Mouse (Mus musculus): Measurements from ENCODE around the gene Sncg. TPM values are rescaled to one million over a fixed set of nuclear protein-coding genes. Genes with fewer than 3 reads are reported as not detected.

Gene Sncg
- polyA plus RNA-seq, 1 experiment from 2014 or later: 1.8 TPM

GRCm38 (mm10) chr14:34354456-34354855, 20.1 kb downstream of the Sncg start:
- no peak for ATAC-seq (ENCODE audit: insufficient number of reproducible peaks, insufficient read depth, low FRiP score, low TSS enrichment, low read depth)

GRCm38 (mm10) chr14:34353326-34353725, 21.3 kb downstream of the Sncg start:
- H3K27me3 ChIP-seq: no peaks in the 10 kb centered on the region
- WGBS: 87% methylated on average over 3 of the region's 3 CpGs
- no peaks in the 10 kb centered on the region for H3K9me3 ChIP-seq
- H3K9ac ChIP-seq: no peak overlapping the region
- H3K4me3 ChIP-seq: no peak overlapping the region
- H3K36me3 ChIP-seq: no peaks in the 10 kb centered on the region
- H3K4me2 ChIP-seq: no peak overlapping the region
- no peaks in the 10 kb centered on the region for H3K4me1 ChIP-seq
- no peak overlapping the region for H3K27ac ChIP-seq
- no peak for ATAC-seq (ENCODE audit: insufficient number of reproducible peaks, insufficient read depth, low FRiP score, low TSS enrichment, low read depth)

More at GRCm38 (mm10) chr14:34354456-34354855, 20.1 kb downstream of the Sncg start:
- H3K4me1 ChIP-seq: no peaks in the 10 kb centered on the region
- no peak overlapping the region for H3K27ac ChIP-seq
- no peak overlapping the region for H3K9ac ChIP-seq
- no peaks in the 10 kb centered on the region for H3K27me3 ChIP-seq
- H3K9me3 ChIP-seq: no peaks in the 10 kb centered on the region
- H3K4me3 ChIP-seq: no peak overlapping the region
- no peaks in the 10 kb centered on the region for H3K36me3 ChIP-seq
- 88% methylated on average over 4 of the region's 4 CpGs for WGBS
- no peak overlapping the region for H3K4me2 ChIP-seq

- WGBS: 67% methylated on average over 6 of the region's 6 CpGs
- Histone ChIP-seq H3K9ac (no peak overlapping the region), H3K36me3 (no peaks in the 10 kb centered on the region), H3K4me1 (no peaks in the 10 kb centered on the region), H3K4me2 (no peak overlapping the region), H3K9me3 (no peaks in the 10 kb centered on the region), H3K27me3 (no peaks in the 10 kb centered on the region), H3K27ac (no peak overlapping the region), H3K4me3 (no peak overlapping the region)
- ATAC-seq (ENCODE audit: insufficient number of reproducible peaks, insufficient read depth, low FRiP score, low TSS enrichment, low read depth): no peak
These were observed 22.1 kb downstream of the Sncg start for GRCm38 (mm10) chr14:34352523-34352922.

GRCm38 (mm10) chr14:34351660-34352059, 22.9 kb downstream of the Sncg start:
- Histone ChIP-seq H3K27ac (no peak overlapping the region), H3K27me3 (no peaks in the 10 kb centered on the region)
- WGBS: 69% methylated on average over 3 of the region's 3 CpGs

GRCm38 (mm10) chr14:34349007-34349406, 25.6 kb downstream of the Sncg start:
- Histone ChIP-seq H3K36me3 (peaks cover 5% of the 10 kb centered on the region), H3K9me3 (no peaks in the 10 kb centered on the region), H3K27ac (no peak overlapping the region), H3K9ac (no peak overlapping the region), H3K4me2 (no peak overlapping the region), H3K4me1 (0 out of 2 replicates have a peak, but pooled peaks cover 4% of the 10 kb centered on the region), H3K27me3 (no peaks in the 10 kb centered on the region), H3K4me3 (no peak overlapping the region)
- WGBS: 82% methylated on average over 8 of the region's 8 CpGs
- ATAC-seq (ENCODE audit: insufficient number of reproducible peaks, insufficient read depth, low FRiP score, low TSS enrichment, low read depth): no peak

More at GRCm38 (mm10) chr14:34351660-34352059, 22.9 kb downstream of the Sncg start:
- Histone ChIP-seq H3K9ac (no peak overlapping the region), H3K36me3 (no peaks in the 10 kb centered on the region), H3K4me1 (no peaks in the 10 kb centered on the region), H3K4me3 (no peak overlapping the region), H3K4me2 (no peak overlapping the region), H3K9me3 (no peaks in the 10 kb centered on the region)
- no peak for ATAC-seq (ENCODE audit: insufficient number of reproducible peaks, insufficient read depth, low FRiP score, low TSS enrichment, low read depth)

GRCm38 (mm10) chr14:34348301-34348700, 26.3 kb downstream of the Sncg start:
- Histone ChIP-seq H3K4me2 (no peak overlapping the region), H3K4me1 (0 out of 2 replicates have a peak, but pooled peaks cover 4% of the 10 kb centered on the region), H3K9me3 (no peaks in the 10 kb centered on the region), H3K36me3 (peaks cover 9% of the 10 kb centered on the region), H3K27ac (no peak overlapping the region), H3K9ac (no peak overlapping the region), H3K27me3 (no peaks in the 10 kb centered on the region), H3K4me3 (no peak overlapping the region)
- 72% methylated on average over 7 of the region's 7 CpGs for WGBS
- ATAC-seq (ENCODE audit: insufficient number of reproducible peaks, insufficient read depth, low FRiP score, low TSS enrichment, low read depth): no peak

- Histone ChIP-seq H3K4me1 (0 out of 2 replicates have a peak, but pooled peaks cover 4% of the 10 kb centered on the region), H3K4me3 (no peak overlapping the region), H3K9me3 (no peaks in the 10 kb centered on the region), H3K9ac (no peak overlapping the region), H3K4me2 (no peak overlapping the region), H3K27ac (no peak overlapping the region), H3K36me3 (peaks cover 21% of the 10 kb centered on the region), H3K27me3 (no peaks in the 10 kb centered on the region)
- WGBS: 95% methylated on average over 5 of the region's 5 CpGs
- ATAC-seq (ENCODE audit: insufficient number of reproducible peaks, insufficient read depth, low FRiP score, low TSS enrichment, low read depth): no peak
These were observed 27.5 kb downstream of the Sncg start for GRCm38 (mm10) chr14:34347084-34347483.

- H3K27ac ChIP-seq: no peak overlapping the region
- H3K4me2 ChIP-seq: no peak overlapping the region
- H3K27me3 ChIP-seq: no peaks in the 10 kb centered on the region
- no peak overlapping the region for H3K4me3 ChIP-seq
- H3K36me3 ChIP-seq: peaks cover 27% of the 10 kb centered on the region
- no peaks in the 10 kb centered on the region for H3K9me3 ChIP-seq
- WGBS: 54% methylated on average over 12 of the region's 12 CpGs
- H3K4me1 ChIP-seq: 0 out of 2 replicates have a peak, but pooled peaks cover 4% of the 10 kb centered on the region
- no peak for ATAC-seq (ENCODE audit: insufficient number of reproducible peaks, insufficient read depth, low FRiP score, low TSS enrichment, low read depth)
- no peak overlapping the region for H3K9ac ChIP-seq
These were observed 28.6 kb downstream of the Sncg start for GRCm38 (mm10) chr14:34345771-34346566.

GRCm38 (mm10) chr14:34344361-34344760, 30.2 kb downstream of the Sncg start:
- H3K4me3 ChIP-seq: no peak overlapping the region
- no peak for ATAC-seq (ENCODE audit: insufficient number of reproducible peaks, insufficient read depth, low FRiP score, low TSS enrichment, low read depth)
- H3K9me3 ChIP-seq: no peaks in the 10 kb centered on the region
- 91% methylated on average over 5 of the region's 5 CpGs for WGBS
- 0 out of 2 replicates have a peak, but pooled peaks cover 4% of the 10 kb centered on the region for H3K4me1 ChIP-seq
- H3K4me2 ChIP-seq: no peak overlapping the region
- H3K27ac ChIP-seq: no peak overlapping the region
- peaks cover 39% of the 10 kb centered on the region for H3K36me3 ChIP-seq
- no peak overlapping the region for H3K9ac ChIP-seq
- H3K27me3 ChIP-seq: no peaks in the 10 kb centered on the region

GRCm38 (mm10) chr14:34343078-34343477, 31.5 kb downstream of the Sncg start:
- 0 out of 2 replicates have a peak, but pooled peaks cover 4% of the 10 kb centered on the region for H3K4me1 ChIP-seq
- no peak overlapping the region for H3K4me2 ChIP-seq
- H3K4me3 ChIP-seq: no peak overlapping the region
- no peaks in the 10 kb centered on the region for H3K9me3 ChIP-seq
- no peak for ATAC-seq (ENCODE audit: insufficient number of reproducible peaks, insufficient read depth, low FRiP score, low TSS enrichment, low read depth)
- no peaks in the 10 kb centered on the region for H3K27me3 ChIP-seq
- 68% methylated on average over 4 of the region's 4 CpGs for WGBS
- peaks cover 48% of the 10 kb centered on the region for H3K36me3 ChIP-seq
- H3K27ac ChIP-seq: no peak overlapping the region
- no peak overlapping the region for H3K9ac ChIP-seq

GRCm38 (mm10) chr14:34341993-34342392, 32.6 kb downstream of the Sncg start:
- Histone ChIP-seq H3K4me3 (no peak overlapping the region), H3K9ac (no peak overlapping the region), H3K27ac (no peak overlapping the region), H3K9me3 (no peaks in the 10 kb centered on the region), H3K27me3 (no peaks in the 10 kb centered on the region), H3K36me3 (peaks cover 59% of the 10 kb centered on the region), H3K4me1 (0 out of 2 replicates have a peak, but pooled peaks cover 4% of the 10 kb centered on the region), H3K4me2 (no peak overlapping the region)
- no peak for ATAC-seq (ENCODE audit: insufficient number of reproducible peaks, insufficient read depth, low FRiP score, low TSS enrichment, low read depth)
- 82% methylated on average over 4 of the region's 4 CpGs for WGBS

GRCm38 (mm10) chr14:34339446-34339845, 35.1 kb downstream of the Sncg start:
- no peaks in the 10 kb centered on the region for H3K4me1 ChIP-seq
- no peak for ATAC-seq (ENCODE audit: insufficient number of reproducible peaks, insufficient read depth, low FRiP score, low TSS enrichment, low read depth)
- no peaks in the 10 kb centered on the region for H3K27me3 ChIP-seq
- peaks cover 83% of the 10 kb centered on the region for H3K36me3 ChIP-seq
- no peak overlapping the region for H3K4me2 ChIP-seq
- H3K4me3 ChIP-seq: no peak overlapping the region
- no peak overlapping the region for H3K27ac ChIP-seq
- WGBS: 82% methylated on average over 1 of the region's 1 CpGs
- no peak overlapping the region for H3K9ac ChIP-seq
- H3K9me3 ChIP-seq: no peaks in the 10 kb centered on the region
